Mouse (Mus musculus): Measurements from ENCODE around the gene Draxin. TPM values are rescaled to one million over a fixed set of nuclear protein-coding genes. Genes with fewer than 3 reads are reported as not detected.

Draxin gene
- polyA plus RNA-seq, 1 experiment from 2014 or later: 10.4 TPM

DNA sequence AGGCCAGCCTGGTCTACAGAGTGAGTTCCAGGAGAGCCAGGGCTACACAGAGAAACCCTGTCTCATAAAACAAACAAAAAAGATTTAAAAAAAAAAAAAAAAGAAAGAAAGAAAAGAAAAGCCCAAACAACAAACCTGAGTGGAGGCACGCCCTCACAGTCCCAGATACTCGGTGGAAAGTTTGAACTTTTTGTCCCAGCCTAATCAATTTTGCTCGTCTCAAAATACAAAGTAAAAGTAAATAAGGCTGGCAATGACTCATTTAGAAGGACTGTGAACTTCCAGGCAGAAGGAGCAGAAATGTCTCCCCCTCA is 20.4 kb upstream of the Draxin start:
- peak overlapping the region; percentile 97 for H3K4me2 ChIP-seq
- WGBS: 39% methylated on average over 3 of the region's 3 CpGs

DNA sequence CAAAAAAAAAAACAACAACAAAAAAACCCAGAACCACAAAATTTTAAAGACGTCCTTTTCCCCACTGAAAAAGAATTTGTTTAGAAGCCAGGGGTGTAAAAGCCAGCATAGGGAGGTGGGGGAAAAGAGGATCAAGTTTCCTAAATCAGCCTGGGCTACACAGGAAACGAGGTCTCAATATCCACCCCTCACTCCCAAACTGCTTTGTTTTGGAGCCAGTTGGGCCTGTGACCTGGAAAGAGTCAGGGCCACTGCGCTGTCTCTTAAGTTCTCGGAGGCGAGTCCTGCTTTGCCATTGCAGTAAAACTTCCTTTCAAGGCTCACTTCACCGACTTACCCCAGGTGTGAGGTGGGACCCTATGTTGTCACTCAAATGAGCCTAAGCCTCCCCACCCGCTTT is 19.7 kb upstream of the Draxin start:
- ATAC-seq (ENCODE audit: low FRiP score): no peak
- Histone ChIP-seq H3K4me3 (replicated peaks) (no peak overlapping the region), H3K27me3 (replicated peaks) (no peaks in the 10 kb centered on the region), H3K9ac (replicated peaks) (no peak overlapping the region), H3K36me3 (peaks cover 41% of the 10 kb centered on the region), H3K4me2 (no peak overlapping the region), H3K9me3 (replicated peaks) (no peaks in the 10 kb centered on the region), H3K27ac (replicated peaks) (no peak overlapping the region), H3K4me1 (peaks cover 19% of the 10 kb centered on the region)
- WGBS: 62% methylated on average over 7 of the region's 7 CpGs

More for the DNA sequence above, 20.4 kb upstream of the Draxin start:
- peak overlapping the region; percentile 72 for H3K9ac ChIP-seq (replicated peaks)
- peaks cover 19% of the 10 kb centered on the region for H3K4me1 ChIP-seq
- no peaks in the 10 kb centered on the region for H3K27me3 ChIP-seq (replicated peaks)
- H3K36me3 ChIP-seq: peaks cover 40% of the 10 kb centered on the region
- no peaks in the 10 kb centered on the region for H3K9me3 ChIP-seq (replicated peaks)
- peak overlapping the region; percentile 96 for H3K27ac ChIP-seq (replicated peaks)
- ATAC-seq (ENCODE audit: low FRiP score): no peak
- H3K4me3 ChIP-seq (replicated peaks): peak overlapping the region; percentile 60

DNA sequence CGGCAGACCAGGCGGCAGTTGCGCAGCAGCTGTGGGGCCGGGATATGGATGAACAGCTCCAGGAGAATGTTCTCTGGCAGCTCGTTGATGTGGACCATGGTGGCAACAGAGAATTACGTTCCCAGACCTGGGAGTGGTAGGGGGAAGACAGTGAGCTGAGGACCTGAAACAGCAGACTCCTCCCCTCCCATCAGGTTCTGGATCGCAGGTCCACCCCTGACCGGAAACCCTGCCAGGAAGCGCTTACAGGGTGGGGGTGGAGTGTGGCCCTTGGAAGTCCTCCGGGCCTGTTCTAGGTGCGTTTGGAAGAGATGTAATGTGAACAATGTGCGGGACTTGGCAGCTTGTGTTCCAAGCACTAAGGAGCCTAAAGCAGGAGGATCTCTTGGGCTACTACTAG is 19.0 kb upstream of the Draxin start:
- H3K36me3 ChIP-seq: peaks cover 45% of the 10 kb centered on the region
- no peaks in the 10 kb centered on the region for H3K9me3 ChIP-seq (replicated peaks)
- no peak for ATAC-seq (ENCODE audit: low FRiP score)
- H3K4me2 ChIP-seq: no peak overlapping the region
- peaks cover 19% of the 10 kb centered on the region for H3K4me1 ChIP-seq
- H3K4me3 ChIP-seq (replicated peaks): no peak overlapping the region
- no peaks in the 10 kb centered on the region for H3K27me3 ChIP-seq (replicated peaks)
- no peak overlapping the region for H3K9ac ChIP-seq (replicated peaks)
- no peak overlapping the region for H3K27ac ChIP-seq (replicated peaks)
- WGBS: 63% methylated on average over 12 of the region's 12 CpGs

DNA sequence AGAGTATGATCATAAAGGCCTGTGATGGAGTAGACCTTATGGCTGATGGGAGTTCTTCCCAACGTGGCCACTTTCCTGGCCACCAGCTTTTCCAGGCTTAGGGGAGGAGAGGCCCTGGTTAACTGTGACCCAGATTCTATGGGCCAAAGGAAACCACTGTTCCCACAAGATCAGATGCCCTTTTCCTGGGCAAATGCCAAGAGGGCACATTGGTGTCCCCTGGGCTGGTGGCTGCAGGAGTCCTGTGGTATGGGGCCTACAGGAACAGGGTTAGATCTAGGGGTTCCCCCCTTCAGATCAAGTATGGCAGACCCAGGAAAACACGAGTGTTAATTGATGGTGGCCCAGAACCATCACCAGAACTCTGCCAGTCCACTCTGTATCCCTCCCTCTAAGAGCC is 17.2 kb upstream of the Draxin start:
- no peak for ATAC-seq (ENCODE audit: low FRiP score)
- Histone ChIP-seq H3K4me2 (no peak overlapping the region), H3K4me3 (replicated peaks) (no peak overlapping the region), H3K4me1 (peaks cover 19% of the 10 kb centered on the region), H3K9ac (replicated peaks) (no peak overlapping the region), H3K36me3 (peaks cover 35% of the 10 kb centered on the region), H3K27ac (replicated peaks) (no peak overlapping the region), H3K27me3 (replicated peaks) (no peaks in the 10 kb centered on the region), H3K9me3 (replicated peaks) (no peaks in the 10 kb centered on the region)
- WGBS: 89% methylated on average over 2 of the region's 2 CpGs

DNA sequence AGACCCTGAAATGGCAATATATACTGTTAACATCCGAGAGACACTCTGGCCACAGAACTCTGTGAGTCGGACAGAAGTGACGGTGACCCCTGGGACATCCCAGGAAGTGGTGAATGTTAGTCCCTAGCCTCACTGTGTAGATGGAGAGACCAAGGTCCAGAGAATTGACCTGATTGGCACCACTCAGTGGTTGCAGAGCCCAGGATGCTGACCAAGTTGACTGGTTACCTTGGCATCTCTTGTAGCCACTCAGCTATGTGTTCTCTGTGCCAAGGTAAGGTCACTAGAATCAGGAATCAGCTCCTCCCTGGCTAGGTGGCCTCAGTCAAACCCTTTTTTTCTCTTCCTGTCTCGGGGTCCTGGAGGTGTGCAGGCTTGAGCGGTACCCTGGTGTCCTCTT is 13.2 kb upstream of the Draxin start:
- Histone ChIP-seq H3K36me3 (peaks cover 35% of the 10 kb centered on the region), H3K4me3 (replicated peaks) (no peak overlapping the region), H3K27ac (replicated peaks) (no peak overlapping the region), H3K27me3 (replicated peaks) (no peaks in the 10 kb centered on the region), H3K9me3 (replicated peaks) (no peaks in the 10 kb centered on the region), H3K4me2 (no peak overlapping the region), H3K9ac (replicated peaks) (no peak overlapping the region), H3K4me1 (peaks cover 19% of the 10 kb centered on the region)
- WGBS: 91% methylated on average over 5 of the region's 5 CpGs
- no peak for ATAC-seq (ENCODE audit: low FRiP score)

DNA sequence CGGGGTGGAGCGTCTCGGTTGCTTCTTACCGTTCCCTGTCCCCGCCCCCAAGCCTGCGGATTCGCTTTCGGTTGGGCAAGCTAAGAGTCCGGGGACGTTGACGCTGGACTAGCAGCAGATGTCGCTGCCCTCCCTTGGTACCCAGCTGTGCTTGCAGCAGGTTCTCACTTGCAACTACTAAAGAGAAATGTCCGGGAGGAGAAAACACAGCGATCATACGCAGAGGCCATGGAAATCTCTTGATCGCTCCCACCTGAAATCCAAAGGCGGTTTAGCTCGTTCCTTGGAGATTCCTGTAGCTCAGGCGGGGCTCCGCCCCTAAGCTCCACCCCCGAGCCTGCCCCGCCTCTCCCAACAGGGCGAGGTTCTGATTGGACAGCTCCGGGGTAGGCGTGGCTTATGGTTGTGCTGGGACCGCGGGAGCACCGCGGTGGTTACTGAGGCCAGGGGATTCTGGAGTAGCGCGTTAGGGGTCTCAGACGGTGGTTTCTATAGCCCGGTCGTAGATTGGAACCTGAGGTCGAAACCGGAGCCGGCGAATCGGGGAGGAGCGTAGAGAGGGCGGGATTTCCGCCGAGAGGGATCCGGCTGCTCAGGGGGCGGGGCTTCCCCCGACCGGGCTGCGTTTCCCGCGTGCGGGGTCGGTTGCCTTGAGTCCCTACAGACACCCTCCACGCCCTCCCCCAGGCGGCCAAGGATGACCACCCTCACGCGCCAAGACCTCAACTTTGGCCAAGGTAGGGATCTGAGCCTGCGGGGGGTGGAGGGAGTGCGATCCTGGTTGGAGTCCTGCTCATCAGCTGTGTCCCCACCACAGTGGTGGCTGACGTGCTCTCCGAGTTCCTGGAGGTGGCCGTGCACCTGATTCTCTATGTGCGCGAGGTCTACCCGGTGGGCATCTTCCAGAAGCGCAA is 9.9 kb upstream of the Draxin start:
- H3K4me1 ChIP-seq: peaks cover 22% of the 10 kb centered on the region
- WGBS: under 1% methylated on average over 65 of the region's 65 CpGs

DNA sequence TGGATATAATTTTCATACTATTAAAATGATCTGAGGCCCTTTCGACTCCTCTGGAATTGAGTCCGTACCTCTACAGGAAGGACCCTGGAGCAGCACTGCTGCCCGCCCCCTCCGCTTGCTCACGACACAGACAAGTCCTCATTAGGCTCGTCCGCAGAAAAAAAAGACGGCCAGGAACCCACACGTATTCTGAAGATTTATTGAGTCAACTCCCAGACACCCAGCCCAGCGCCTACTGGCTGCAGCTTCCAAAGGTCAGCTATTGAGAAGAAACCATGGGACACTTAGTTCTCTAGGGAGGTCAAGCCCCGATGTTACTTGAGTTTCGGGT is 9.2 kb upstream of the Draxin start:
- peak; percentile 29 for ATAC-seq (ENCODE audit: low FRiP score)
- Histone ChIP-seq H3K36me3 (peaks cover 9% of the 10 kb centered on the region; the same call in 1 of the 2 replicates), H3K4me2 (peak overlapping the region; percentile 92), H3K27me3 (replicated peaks) (no peaks in the 10 kb centered on the region), H3K9me3 (replicated peaks) (no peaks in the 10 kb centered on the region), H3K27ac (replicated peaks) (peak overlapping the region; percentile 89), H3K4me3 (replicated peaks) (peak overlapping the region; percentile 73), H3K4me1 (peaks cover 22% of the 10 kb centered on the region), H3K9ac (replicated peaks) (peak overlapping the region; percentile 74)
- 2% methylated on average over 12 of the region's 12 CpGs for WGBS

More for the DNA sequence above, 9.9 kb upstream of the Draxin start:
- ATAC-seq (ENCODE audit: low FRiP score): peak; percentile 96
- Histone ChIP-seq H3K4me2 (peak overlapping the region; percentile 92), H3K27ac (replicated peaks) (peak overlapping the region; percentile 89), H3K9me3 (replicated peaks) (no peaks in the 10 kb centered on the region), H3K4me3 (replicated peaks) (peak overlapping the region; percentile 73), H3K27me3 (replicated peaks) (no peaks in the 10 kb centered on the region), H3K9ac (replicated peaks) (peak overlapping the region; percentile 74), H3K36me3 (peaks cover 16% of the 10 kb centered on the region)

DNA sequence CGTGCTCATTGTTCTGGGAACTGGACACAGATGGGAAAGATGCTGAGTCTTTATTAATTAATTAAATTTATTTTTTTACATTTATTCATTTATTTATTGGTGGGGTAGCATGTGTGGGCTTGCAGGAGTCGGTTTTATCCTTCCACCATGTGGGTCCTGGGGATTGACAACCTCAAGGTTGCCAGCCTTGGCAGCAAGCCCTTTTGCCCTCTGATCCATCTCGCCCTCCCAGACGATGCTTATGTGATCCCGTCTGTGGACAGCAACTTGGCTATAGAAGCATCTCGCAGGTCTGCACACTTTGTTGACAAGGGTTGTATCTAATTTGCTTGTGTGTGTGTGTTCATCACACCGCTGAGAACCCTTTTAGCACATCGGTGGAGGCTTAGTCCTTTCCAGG is 7.0 kb upstream of the Draxin start:
- ATAC-seq (ENCODE audit: low FRiP score): no peak
- H3K4me2 ChIP-seq: no peak overlapping the region
- no peaks in the 10 kb centered on the region for H3K36me3 ChIP-seq
- no peak overlapping the region for H3K9ac ChIP-seq (replicated peaks)
- 66% methylated on average over 8 of the region's 8 CpGs for WGBS
- peaks cover 25% of the 10 kb centered on the region for H3K4me1 ChIP-seq
- no peaks in the 10 kb centered on the region for H3K9me3 ChIP-seq (replicated peaks)
- H3K27ac ChIP-seq (replicated peaks): no peak overlapping the region
- no peak overlapping the region for H3K4me3 ChIP-seq (replicated peaks)
- no peaks in the 10 kb centered on the region for H3K27me3 ChIP-seq (replicated peaks)

DNA sequence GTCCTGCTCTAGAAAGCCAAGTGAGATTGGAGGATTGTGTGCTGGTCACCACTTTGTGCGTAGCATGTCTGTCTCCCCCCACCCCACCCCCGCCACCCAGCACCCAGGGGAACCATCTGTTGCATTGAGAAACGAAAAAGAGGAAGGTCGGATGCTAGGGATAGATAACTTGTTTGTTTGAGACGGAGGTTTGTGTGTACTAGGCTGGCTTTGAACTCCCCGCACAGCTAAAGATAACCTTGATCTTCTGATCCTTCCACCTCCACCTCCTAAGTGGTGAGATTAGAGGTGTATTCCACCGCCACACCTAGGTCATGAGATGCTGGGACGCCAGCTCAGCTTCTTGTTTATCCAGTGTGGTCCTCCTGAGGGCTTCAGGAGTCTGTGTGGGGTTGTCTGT is 4.5 kb upstream of the Draxin start:
- Histone ChIP-seq H3K27me3 (replicated peaks) (no peaks in the 10 kb centered on the region), H3K27ac (replicated peaks) (no peak overlapping the region), H3K4me3 (replicated peaks) (no peak overlapping the region), H3K9ac (replicated peaks) (no peak overlapping the region), H3K9me3 (replicated peaks) (no peaks in the 10 kb centered on the region), H3K4me2 (no peak overlapping the region), H3K36me3 (no peaks in the 10 kb centered on the region), H3K4me1 (peaks cover 35% of the 10 kb centered on the region)
- WGBS: 90% methylated on average over 8 of the region's 8 CpGs
- ATAC-seq (ENCODE audit: low FRiP score): no peak

DNA sequence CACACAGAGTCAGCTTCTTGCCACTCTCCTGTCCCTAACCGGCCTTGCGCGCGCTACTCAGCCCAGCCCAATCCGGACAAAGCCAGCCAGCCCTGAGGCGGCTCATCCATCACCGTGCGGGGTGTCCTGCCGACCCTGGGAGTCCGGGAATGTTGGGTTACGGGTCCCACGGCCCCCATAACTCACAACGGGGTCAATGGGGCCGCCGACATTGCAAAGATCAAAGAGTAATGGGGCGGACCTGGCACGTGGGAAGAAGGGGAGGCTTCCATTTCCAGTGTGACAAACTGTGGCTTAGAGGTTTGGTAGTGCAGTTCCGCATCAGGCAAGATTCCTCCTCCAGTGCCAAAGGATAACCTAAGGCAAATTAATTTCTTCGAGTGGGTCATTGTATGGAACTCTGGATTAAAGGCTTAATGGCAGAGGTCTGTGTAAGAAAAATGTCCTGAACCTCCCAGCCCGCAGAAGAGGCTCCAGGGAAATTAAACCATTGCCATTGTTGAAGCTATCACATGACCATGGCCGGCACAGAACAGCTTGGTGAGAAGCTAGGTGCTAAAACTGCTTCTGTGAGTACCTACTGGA is 1.1 kb upstream of the Draxin start:
- H3K36me3 ChIP-seq: no peaks in the 10 kb centered on the region
- H3K4me2 ChIP-seq: peak overlapping the region; percentile 68
- no peaks in the 10 kb centered on the region for H3K27me3 ChIP-seq (replicated peaks)
- peak overlapping the region; percentile 87 for H3K27ac ChIP-seq (replicated peaks)
- H3K4me1 ChIP-seq: peaks cover 44% of the 10 kb centered on the region
- H3K9me3 ChIP-seq (replicated peaks): no peaks in the 10 kb centered on the region
- WGBS: 0% methylated on average over 21 of the region's 21 CpGs
- H3K4me3 ChIP-seq (replicated peaks): peak overlapping the region; percentile 61
- peak overlapping the region; percentile 78 for H3K9ac ChIP-seq (replicated peaks)
- peak; percentile 53 for ATAC-seq (ENCODE audit: low FRiP score)

DNA sequence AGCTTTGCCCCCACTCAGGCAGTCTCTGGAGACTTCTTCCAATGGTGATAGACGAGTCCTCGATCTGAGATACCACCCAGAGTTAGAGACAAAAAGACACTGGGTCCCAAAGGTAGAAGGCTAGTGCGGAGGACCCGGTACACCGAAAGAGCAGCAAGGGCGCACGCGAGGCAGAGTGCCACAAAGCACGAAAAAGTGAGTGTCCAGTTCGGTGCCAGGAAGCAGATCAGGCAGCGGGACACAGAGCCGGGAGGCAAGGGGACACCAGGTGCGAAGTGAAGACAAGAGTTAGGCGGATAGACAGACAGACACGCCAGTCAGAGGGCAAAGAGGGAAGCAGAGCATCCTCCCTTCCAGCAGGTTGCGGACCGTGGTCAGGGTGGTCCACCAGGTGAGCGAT is 365 bp downstream of the Draxin start, which contains the start of gene Mad2l2:
Gene Mad2l2 (plus strand): TSS at position 252 of the 400 bp plus-strand sequence.
- under 1% methylated on average over 18 of the region's 18 CpGs for WGBS
- Histone ChIP-seq H3K9me3 (replicated peaks) (no peaks in the 10 kb centered on the region), H3K4me3 (replicated peaks) (peak within 1 kb of the TSS; percentile 61), H3K27me3 (replicated peaks) (no peaks in the 10 kb centered on the region), H3K4me1 (peaks cover 46% of the 10 kb centered on the region), H3K9ac (replicated peaks) (peak within 1 kb of the TSS; percentile 78), H3K4me2 (peak within 1 kb of the TSS; percentile 68), H3K36me3 (no peaks in the 10 kb centered on the region), H3K27ac (replicated peaks) (peak within 1 kb of the TSS; percentile 87)
- ATAC-seq (ENCODE audit: low FRiP score): no peak; the same call in none of the 2 replicates

DNA sequence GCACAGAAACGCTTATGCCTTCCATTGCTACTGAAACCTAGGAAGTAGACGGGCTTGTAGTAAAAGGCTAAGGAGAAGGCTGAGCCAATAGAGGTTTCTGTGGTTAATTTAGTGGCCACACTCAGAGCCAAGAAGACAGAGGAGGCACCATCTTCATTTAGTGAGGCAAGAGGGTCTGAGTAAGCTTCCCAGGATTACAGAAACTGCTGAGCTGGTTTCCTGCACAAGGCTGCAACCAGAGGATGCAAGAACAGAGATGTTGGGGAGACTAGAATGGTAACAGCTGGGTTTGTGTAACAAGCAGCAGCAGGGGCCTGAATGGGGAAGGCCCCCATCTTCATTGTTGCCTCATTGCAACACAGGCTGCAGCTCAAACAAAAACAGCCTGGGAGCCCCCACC is 1.8 kb downstream of the Draxin start:
- Histone ChIP-seq H3K4me1 (peaks cover 46% of the 10 kb centered on the region), H3K4me2 (peak overlapping the region; percentile 68), H3K9me3 (replicated peaks) (no peaks in the 10 kb centered on the region), H3K27ac (replicated peaks) (peak overlapping the region; percentile 87), H3K27me3 (replicated peaks) (no peaks in the 10 kb centered on the region), H3K4me3 (replicated peaks) (peak overlapping the region; percentile 61), H3K9ac (replicated peaks) (peak overlapping the region; percentile 78; the same call in 1 of the 2 replicates), H3K36me3 (no peaks in the 10 kb centered on the region)
- ATAC-seq (ENCODE audit: low FRiP score): no peak
- 56% methylated on average over 2 of the region's 2 CpGs for WGBS

Measured in neural tube, embryonic 15.5 days (tissue).